Mouse (Mus musculus): ENCODE measurements around the gene Vps25. TPM values are rescaled to one million over a fixed set of nuclear protein-coding genes. Genes with fewer than 3 reads are reported as not detected.

Vps25 gene
- polyA plus RNA-seq, 1 experiment from 2014 or later: 98.8 TPM

DNA sequence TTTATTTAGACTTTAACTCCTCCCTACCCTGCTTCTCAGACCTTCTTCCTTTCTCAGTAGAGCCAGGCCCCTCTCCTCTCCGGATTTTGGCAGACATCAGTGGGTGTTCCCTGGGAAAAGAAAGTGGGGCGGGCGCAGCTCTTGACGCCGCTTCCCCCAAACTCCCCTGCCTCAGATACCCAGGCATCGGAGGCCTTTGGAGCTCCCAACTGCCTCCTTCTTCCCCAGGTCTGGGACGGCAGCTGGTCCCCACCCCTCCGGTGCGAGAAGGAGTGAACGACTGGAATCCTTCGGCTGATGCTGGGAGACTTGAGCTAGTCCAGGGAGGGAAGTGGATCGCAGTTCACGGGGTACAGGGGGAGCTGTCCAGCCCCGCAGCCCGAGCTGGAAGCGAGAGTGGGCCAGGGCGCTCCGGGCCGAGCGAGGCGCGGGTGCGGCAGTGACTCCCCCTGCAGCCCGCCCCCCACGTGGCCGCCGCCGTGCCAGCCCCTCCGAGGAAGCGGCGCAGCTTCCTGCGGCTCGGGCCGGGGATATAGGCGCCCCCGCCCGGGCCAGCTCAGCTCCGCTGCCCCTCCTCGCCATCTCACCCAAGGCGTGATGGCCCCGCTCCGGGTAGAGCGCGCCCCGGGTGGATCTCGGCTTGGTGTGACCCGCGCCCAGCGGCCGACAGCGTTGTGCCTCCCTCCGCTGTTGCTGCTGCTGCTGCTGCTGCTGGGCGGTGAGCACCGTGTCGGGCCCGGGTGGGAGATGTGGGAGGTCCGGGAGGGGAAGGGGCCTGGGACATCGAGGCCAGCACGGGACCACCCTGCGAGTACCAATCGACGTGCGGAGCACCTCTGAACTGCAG, 7.4 kb upstream of the Vps25 start, which contains the start of gene Ramp2:
Gene Ramp2, plus strand, starts transcription at position 174 of the 847 bp plus-strand sequence.
- Histone ChIP-seq H3K4me3 (peak within 1 kb of the TSS; percentile 62), H3K36me3 (no peaks in the 10 kb centered on the region), H3K27me3 (replicated peaks) (peaks cover 32% of the 10 kb centered on the region), H3K9me3 (replicated peaks) (no peaks in the 10 kb centered on the region), H3K4me1 (replicated peaks) (peaks cover 8% of the 10 kb centered on the region), H3K27ac (ENCODE audit: poor library complexity, severe bottlenecking) (peak within 1 kb of the TSS; percentile 85), H3K9ac (peak within 1 kb of the TSS; percentile 79), H3K4me2 (peak within 1 kb of the TSS; percentile 84)
- WGBS: under 1% methylated on average over 53 of the region's 63 CpGs
- ATAC-seq (ENCODE audit: insufficient number of reproducible peaks, low FRiP score): peak; percentile 77

DNA sequence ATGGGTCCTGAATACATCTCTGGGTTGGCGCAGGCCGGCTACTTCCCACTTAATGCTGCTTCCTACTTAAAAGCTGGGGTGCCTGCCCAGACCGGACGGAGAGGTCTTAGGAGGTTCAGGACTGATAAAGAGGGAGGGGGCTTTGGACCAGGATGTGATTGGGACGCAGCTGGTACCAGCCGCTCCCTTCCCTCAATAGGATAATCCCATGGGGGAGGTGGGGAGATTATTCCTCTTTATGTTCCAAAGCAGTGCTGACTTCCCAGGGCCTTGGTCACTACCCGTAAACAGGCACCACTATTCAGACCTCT, 6.8 kb upstream of the Vps25 start:
- Histone ChIP-seq H3K9ac (peak overlapping the region; percentile 79), H3K36me3 (no peaks in the 10 kb centered on the region), H3K4me1 (replicated peaks) (peaks cover 8% of the 10 kb centered on the region), H3K27ac (ENCODE audit: poor library complexity, severe bottlenecking) (peak overlapping the region; percentile 85), H3K27me3 (replicated peaks) (peaks cover 32% of the 10 kb centered on the region), H3K4me3 (peak overlapping the region; percentile 62), H3K9me3 (replicated peaks) (no peaks in the 10 kb centered on the region), H3K4me2 (peak overlapping the region; percentile 84)
- 5% methylated on average over 7 of the region's 7 CpGs for WGBS
- ATAC-seq (ENCODE audit: insufficient number of reproducible peaks, low FRiP score): no peak

GRCm38 (mm10) chr11:101247521-101248030, 5.9 kb upstream of the Vps25 start:
- Histone ChIP-seq H3K27ac (ENCODE audit: poor library complexity, severe bottlenecking) (peak overlapping the region; percentile 85), H3K4me3 (peak overlapping the region; percentile 62), H3K36me3 (no peaks in the 10 kb centered on the region), H3K9ac (peak overlapping the region; percentile 79), H3K4me1 (replicated peaks) (peaks cover 12% of the 10 kb centered on the region), H3K9me3 (replicated peaks) (no peaks in the 10 kb centered on the region), H3K27me3 (replicated peaks) (peaks cover 32% of the 10 kb centered on the region), H3K4me2 (peak overlapping the region; percentile 84)
- 64% methylated on average over 6 of the region's 6 CpGs for WGBS
- ATAC-seq (ENCODE audit: insufficient number of reproducible peaks, low FRiP score): no peak

- ATAC-seq (ENCODE audit: insufficient number of reproducible peaks, low FRiP score): no peak; the same call in 1 of the 2 replicates
- H3K9ac ChIP-seq: no peak overlapping the region
- H3K36me3 ChIP-seq: no peaks in the 10 kb centered on the region
- 25% methylated on average over 14 of the region's 14 CpGs for WGBS
- H3K4me1 ChIP-seq (replicated peaks): peaks cover 16% of the 10 kb centered on the region
- no peaks in the 10 kb centered on the region for H3K9me3 ChIP-seq (replicated peaks)
- peak overlapping the region; percentile 84 for H3K4me2 ChIP-seq
- H3K27ac ChIP-seq (ENCODE audit: poor library complexity, severe bottlenecking): peak overlapping the region; percentile 85
- H3K4me3 ChIP-seq: peak overlapping the region; percentile 62
- H3K27me3 ChIP-seq (replicated peaks): peaks cover 32% of the 10 kb centered on the region
Observed at GRCm38 (mm10) chr11:101248258-101248994, 5.1 kb upstream of the Vps25 start.

- WGBS: 66% methylated on average over 2 of the region's 2 CpGs
- H3K36me3 ChIP-seq: peaks cover 3% of the 10 kb centered on the region
- H3K9me3 ChIP-seq (replicated peaks): no peaks in the 10 kb centered on the region
- H3K4me3 ChIP-seq: no peak overlapping the region
- no peak for ATAC-seq (ENCODE audit: insufficient number of reproducible peaks, low FRiP score)
- peaks cover 24% of the 10 kb centered on the region for H3K4me1 ChIP-seq (replicated peaks)
- no peak overlapping the region for H3K9ac ChIP-seq
- H3K27me3 ChIP-seq (replicated peaks): peaks cover 15% of the 10 kb centered on the region
- H3K27ac ChIP-seq (ENCODE audit: poor library complexity, severe bottlenecking): no peak overlapping the region
- no peak overlapping the region for H3K4me2 ChIP-seq
Observed at GRCm38 (mm10) chr11:101251031-101251430, 2.5 kb upstream of the Vps25 start.

DNA sequence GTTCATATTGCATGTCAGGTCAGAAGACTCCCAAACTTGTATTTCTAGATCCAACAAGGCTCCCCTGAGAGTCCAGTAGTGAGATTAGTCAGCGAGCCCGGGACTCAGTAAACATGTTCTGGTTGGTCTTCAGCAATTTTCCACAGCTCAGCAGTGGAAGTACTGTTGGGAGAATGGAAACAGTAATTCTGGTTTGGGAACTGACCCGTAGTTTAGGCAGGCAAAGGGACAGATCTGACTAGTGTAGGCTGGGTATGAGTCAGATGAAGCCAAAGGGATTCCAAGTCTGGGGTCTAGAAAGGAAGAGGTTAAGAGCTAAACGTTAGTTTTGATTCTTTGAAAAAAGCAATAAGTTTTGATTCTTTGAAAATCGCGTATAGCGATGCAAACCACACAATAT, 566 bp upstream of the Vps25 start:
- Histone ChIP-seq H3K27me3 (replicated peaks) (peaks cover 1% of the 10 kb centered on the region), H3K4me2 (peak overlapping the region; percentile 94), H3K9ac (peak overlapping the region; percentile 97), H3K36me3 (peaks cover 14% of the 10 kb centered on the region), H3K4me3 (peak overlapping the region; percentile 97), H3K27ac (ENCODE audit: poor library complexity, severe bottlenecking) (peak overlapping the region; percentile 94), H3K9me3 (replicated peaks) (no peaks in the 10 kb centered on the region), H3K4me1 (replicated peaks) (peaks cover 34% of the 10 kb centered on the region)
- WGBS: 8% methylated on average over 7 of the region's 7 CpGs
- ATAC-seq (ENCODE audit: insufficient number of reproducible peaks, low FRiP score): no peak

GRCm38 (mm10) chr11:101255826-101256775, 2.6 kb downstream of the Vps25 start:
- Histone ChIP-seq H3K4me2 (no peak overlapping the region), H3K4me1 (replicated peaks) (peaks cover 60% of the 10 kb centered on the region)
- whole genome bisulfite sequencing: 62% methylated on average over 13 of the region's 13 CpGs

DNA sequence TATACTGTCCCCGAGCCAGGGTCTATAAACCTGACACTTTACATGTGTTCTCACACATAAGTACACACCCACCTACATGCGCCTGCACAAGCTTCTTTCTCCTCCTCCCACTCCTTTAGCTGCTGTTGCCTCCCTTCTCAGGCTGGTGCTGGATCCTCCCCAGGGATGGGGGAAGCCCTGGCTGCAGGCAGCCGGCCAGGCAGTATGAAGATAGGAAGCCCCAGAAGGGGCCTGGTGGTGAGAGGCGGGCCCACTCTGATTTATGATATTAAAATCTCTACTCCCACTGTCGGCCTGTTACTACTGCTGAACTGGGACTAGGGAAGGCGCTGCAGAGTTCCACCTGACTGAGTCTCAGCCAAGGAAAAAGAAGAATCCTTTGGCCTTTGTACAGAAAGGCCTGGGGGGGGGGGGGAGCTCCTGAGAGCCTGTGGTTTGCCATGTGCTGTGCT, 5.8 kb downstream of the Vps25 start:
- Histone ChIP-seq H3K9ac (peak overlapping the region; percentile 89), H3K4me2 (peak overlapping the region; percentile 87), H3K4me1 (replicated peaks) (peaks cover 78% of the 10 kb centered on the region), H3K27me3 (replicated peaks) (peaks cover 23% of the 10 kb centered on the region), H3K9me3 (replicated peaks) (no peaks in the 10 kb centered on the region), H3K27ac (ENCODE audit: poor library complexity, severe bottlenecking) (peak overlapping the region; percentile 88), H3K4me3 (peak overlapping the region; percentile 64), H3K36me3 (peaks cover 18% of the 10 kb centered on the region)
- peak; percentile 7; the same call in 1 of the 2 replicates for ATAC-seq (ENCODE audit: insufficient number of reproducible peaks, low FRiP score)
- WGBS: 32% methylated on average over 6 of the region's 6 CpGs

More at GRCm38 (mm10) chr11:101255826-101256775, 2.6 kb downstream of the Vps25 start:
- Histone ChIP-seq H3K9ac (no peak overlapping the region), H3K36me3 (peaks cover 18% of the 10 kb centered on the region), H3K27ac (ENCODE audit: poor library complexity, severe bottlenecking) (peak overlapping the region; percentile 79), H3K27me3 (replicated peaks) (no peaks in the 10 kb centered on the region), H3K4me3 (no peak overlapping the region), H3K9me3 (replicated peaks) (no peaks in the 10 kb centered on the region)
- ATAC-seq (ENCODE audit: insufficient number of reproducible peaks, low FRiP score): no peak

DNA sequence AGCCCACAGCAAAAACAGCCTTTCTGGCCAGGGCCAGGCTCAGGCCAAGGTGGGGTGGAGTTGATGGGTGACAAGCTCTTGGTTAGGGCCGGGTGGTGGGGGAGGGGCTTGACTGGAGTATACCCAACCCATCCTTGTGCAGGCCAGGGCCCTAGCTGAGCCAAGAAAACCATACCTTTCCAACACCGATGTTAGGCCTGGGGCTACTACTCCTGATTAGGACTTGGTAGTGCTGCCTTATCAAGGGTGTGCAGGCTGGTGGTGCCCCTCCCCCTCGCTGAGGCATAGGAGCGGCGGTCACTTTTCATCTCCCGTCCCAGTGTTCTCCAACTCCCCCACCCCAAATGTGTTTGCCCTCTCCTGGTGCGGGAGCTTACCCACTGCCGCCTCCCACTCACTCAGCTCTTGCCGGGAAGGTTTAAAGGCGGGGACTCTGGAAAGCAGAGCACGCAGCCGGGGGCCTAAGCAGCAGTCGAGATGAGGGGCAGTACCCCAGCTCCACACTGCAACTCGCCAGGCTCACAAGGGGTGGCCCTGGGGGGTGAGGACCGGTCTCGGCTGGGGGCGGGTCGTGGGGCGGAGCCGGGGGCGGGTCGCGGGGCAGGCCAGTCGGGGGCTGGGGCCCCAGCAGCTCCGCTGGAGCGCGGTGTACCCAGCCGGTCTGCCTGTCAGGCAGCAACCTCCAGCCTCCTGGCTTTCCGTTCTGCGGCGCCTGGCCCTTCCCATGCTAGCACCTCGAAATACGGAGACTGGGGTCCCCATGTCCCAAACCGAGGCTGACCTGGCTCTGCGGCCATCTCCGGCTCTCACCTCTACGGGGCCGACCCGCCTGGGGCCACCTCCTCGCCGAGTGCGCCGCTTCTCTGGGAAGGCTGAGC, 6.7 kb downstream of the Vps25 start, which contains the start of gene Wnk4:
Gene Wnk4, plus strand, starts transcription at position 620 of the 878 bp plus-strand sequence.
- peak; percentile 90 for ATAC-seq (ENCODE audit: insufficient number of reproducible peaks, low FRiP score)
- Histone ChIP-seq H3K36me3 (peaks cover 18% of the 10 kb centered on the region), H3K9ac (peak within 1 kb of the TSS; percentile 89), H3K4me3 (peak within 1 kb of the TSS; percentile 64), H3K9me3 (replicated peaks) (no peaks in the 10 kb centered on the region), H3K4me2 (peak within 1 kb of the TSS; percentile 87), H3K27ac (ENCODE audit: poor library complexity, severe bottlenecking) (peak within 1 kb of the TSS; percentile 88), H3K27me3 (replicated peaks) (peaks cover 29% of the 10 kb centered on the region), H3K4me1 (replicated peaks) (peaks cover 81% of the 10 kb centered on the region)
- under 1% methylated on average over 43 of the region's 43 CpGs for WGBS

Measured in heart, embryonic 12.5 days (tissue).